Mouse (Mus musculus) ES-E14 (cell line): ENCODE measurements around the gene Ccdc93.

Experiments
- CHD2 ChIP-seq: IDR thresholded peaks from 2 replicates; pipeline ENCODE4 v1.6.1; 2014; ENCODE audit warnings: mild to moderate bottlenecking, low read depth, low read length, inconsistent platforms
- HCFC1 ChIP-seq: IDR thresholded peaks from 2 replicates; pipeline ENCODE4 v1.6.1; 2012; ENCODE audit warnings: low read length, inconsistent platforms, borderline replicate concordance; ENCODE audit not compliant: insufficient read depth
- ZC3H11A ChIP-seq: IDR thresholded peaks from 2 replicates; pipeline ENCODE4 v1.6.1; 2012; ENCODE audit warnings: low read depth, mild to moderate bottlenecking, inconsistent platforms, low read length, borderline replicate concordance

DNA sequence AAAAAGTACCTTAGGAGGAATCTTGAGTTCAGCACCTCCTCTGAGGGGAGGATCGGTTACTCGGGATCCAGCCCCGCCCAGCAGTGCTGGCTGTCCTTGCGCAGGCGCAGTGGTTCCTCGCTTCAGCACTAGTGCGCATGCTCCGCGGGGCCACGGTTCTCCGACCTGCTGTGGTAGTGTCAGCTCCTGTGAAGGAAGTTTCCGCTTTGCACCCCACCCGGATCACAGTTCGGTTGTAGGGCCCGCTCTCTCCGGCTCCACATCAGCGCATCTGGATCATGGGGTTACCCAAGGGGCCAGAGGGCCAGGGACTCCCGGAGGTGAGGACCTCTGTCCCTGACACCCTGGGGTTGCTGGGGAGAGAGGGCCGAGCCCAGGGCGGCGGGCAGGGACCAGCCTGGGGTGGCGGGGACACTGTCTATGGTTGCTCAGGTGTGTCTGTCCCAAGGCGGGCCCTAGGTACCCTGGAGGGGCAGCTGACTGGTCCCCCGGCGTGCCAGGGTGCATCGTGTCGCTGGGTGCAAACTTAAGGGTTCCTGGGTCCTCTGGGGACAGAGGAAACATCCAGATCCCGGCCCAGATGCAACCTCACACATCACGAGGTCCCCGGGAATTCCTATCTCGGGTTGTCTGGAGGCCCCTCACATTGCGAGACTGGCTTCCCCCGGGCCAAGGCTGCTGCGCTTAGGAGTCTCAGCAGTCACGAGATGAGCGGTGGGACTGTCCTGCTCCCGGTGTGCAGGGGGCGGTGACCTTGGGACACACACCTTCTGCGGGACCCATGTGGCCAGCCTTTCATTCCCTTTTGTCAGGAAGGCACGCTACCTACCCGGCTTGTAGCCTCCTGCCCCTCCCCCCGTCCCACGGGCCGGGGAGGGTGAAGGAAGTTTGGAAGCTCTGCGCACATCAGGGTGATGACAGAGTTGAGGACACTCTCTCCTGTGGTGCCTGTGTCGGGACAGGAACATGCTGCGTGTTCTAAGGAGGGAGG is at the start of gene Ccdc93:
- TF ChIP-seq HCFC1 (no peak), CHD2 (no peak), ZC3H11A (no peak)
